Mouse (Mus musculus) gonadal fat pad, adult 2 months (tissue): ENCODE results near the gene Tmem95. TPM values are rescaled to one million over a fixed set of nuclear protein-coding genes. Genes with fewer than 3 reads are reported as not detected.
A peak's percentile ranks its signal among the peaks of the same experiment; 100 is the strongest.

Source experiments
- DNase-seq: peaks from one replicate; pipeline ENCODE4 v3.0.0-alpha.2; 2012; ENCODE audit warnings: low read depth
- polyA plus RNA-seq: library from polyadenylated mRNA; depleted of rRNA; stranded (reverse); fragments of >200 nt; gene quantifications from 2 replicates; pipeline ENCODE4 v1.2.3, GENCODE M21; 2012; rRNA removed

The Tmem95 gene
- polyA plus RNA-seq, 1 experiment = not detected

GRCm38 (mm10) chr11:69848021-69848420 lies 29.8 kb downstream of the Tmem95 start:
- DNase-seq = no peak

GRCm38 (mm10) chr11:69846738-69847688 lies 30.8 kb downstream of the Tmem95 start:
- no peak for DNase-seq

- DNase-seq = peak; percentile 24
Observed at GRCm38 (mm10) chr11:69846198-69846680, 31.6 kb downstream of the Tmem95 start, which contains the start of gene Plscr3. Plscr3 (plus strand) TSS chr11:69846376.

GRCm38 (mm10) chr11:69838714-69839104 lies 39.1 kb downstream of the Tmem95 start:
- no peak for DNase-seq

- DNase-seq = peak; percentile 88
Observed at GRCm38 (mm10) chr11:69837952-69838713, 39.7 kb downstream of the Tmem95 start, which contains the start of gene Tmem256. Tmem256 (plus strand) TSS chr11:69838514.

GRCm38 (mm10) chr11:69837604-69837951 lies 40.2 kb downstream of the Tmem95 start, which contains the start of gene Nlgn2:
Nlgn2 (minus strand) TSS chr11:69837784.
- no peak for DNase-seq

- DNase-seq = no peak
Observed at GRCm38 (mm10) chr11:69836703-69837576, 40.9 kb downstream of the Tmem95 start.

- no peak for DNase-seq
Observed at GRCm38 (mm10) chr11:69835966-69836335, 41.9 kb downstream of the Tmem95 start.

GRCm38 (mm10) chr11:69835326-69835965 lies 42.4 kb downstream of the Tmem95 start:
- DNase-seq = no peak

- DNase-seq = no peak
Observed at GRCm38 (mm10) chr11:69834001-69834549, 43.7 kb downstream of the Tmem95 start.

GRCm38 (mm10) chr11:69833554-69833953 lies 44.3 kb downstream of the Tmem95 start:
- DNase-seq = no peak

GRCm38 (mm10) chr11:69828832-69829231 lies 49.0 kb downstream of the Tmem95 start:
- no peak for DNase-seq

Other genes starting within 250 kb of the Tmem95 start
- gene Fxr2, start 245.0 kb downstream of the Tmem95 start, polyA plus RNA-seq = 69.7 and 80.8 TPM in 2 replicates
- 1.9 and 2.4 TPM in 2 replicates for gene Sox15, start 222.7 kb downstream of the Tmem95 start, polyA plus RNA-seq
- gene Mpdu1, start 215.4 kb downstream of the Tmem95 start, polyA plus RNA-seq = 118 and 159 TPM in 2 replicates
- gene Cd68, start 211.9 kb downstream of the Tmem95 start, polyA plus RNA-seq = 31.8 and 35.9 TPM in 2 replicates
- gene Eif4a1, start 205.6 kb downstream of the Tmem95 start, polyA plus RNA-seq = 311 and 352 TPM in 2 replicates
- gene Senp3, start 195.9 kb downstream of the Tmem95 start, polyA plus RNA-seq = 58.7 and 72.4 TPM in 2 replicates
- gene Tnfsf13, start 192.2 kb downstream of the Tmem95 start, polyA plus RNA-seq = 4.6 and 4.7 TPM in 2 replicates
- gene Tnfsf12, start 182.2 kb downstream of the Tmem95 start, polyA plus RNA-seq = 21.3 and 27.6 TPM in 2 replicates
- gene Tnfsfm13, start 181.9 kb downstream of the Tmem95 start, polyA plus RNA-seq = 4.2 and 4.9 TPM in 2 replicates
- 18.5 and 48.2 TPM in 2 replicates for gene Polr2a, start 119.4 kb downstream of the Tmem95 start, polyA plus RNA-seq
- 0.22 and 0.51 TPM in 2 replicates for gene Slc35g3, start 116.0 kb downstream of the Tmem95 start, polyA plus RNA-seq
- 30.6 and 32.9 TPM in 2 replicates for gene Zbtb4, start 112.1 kb downstream of the Tmem95 start, polyA plus RNA-seq
- gene Chrnb1, start 82.1 kb downstream of the Tmem95 start, polyA plus RNA-seq = 15.3 and 18.3 TPM in 2 replicates
- gene Fgf11, start 76.2 kb downstream of the Tmem95 start, polyA plus RNA-seq = 6.9 and 7.7 TPM in 2 replicates
- gene Tmem102, start 72.4 kb downstream of the Tmem95 start, polyA plus RNA-seq = 12.9 and 20.5 TPM in 2 replicates
- gene Gm39566, start 62.7 kb downstream of the Tmem95 start, polyA plus RNA-seq = 0.18 and 0.47 TPM in 2 replicates
- 6.8 and 9.8 TPM in 2 replicates for gene Spem2, start 59.6 kb downstream of the Tmem95 start, polyA plus RNA-seq
- 11.3 and 16.5 TPM in 2 replicates for gene Spem1, start 55.8 kb downstream of the Tmem95 start, polyA plus RNA-seq
- gene Nlgn2, start 40.2 kb downstream of the Tmem95 start, polyA plus RNA-seq = 19.0 and 23.8 TPM in 2 replicates
- gene Tmem256, start 39.5 kb downstream of the Tmem95 start, polyA plus RNA-seq = 179 and 279 TPM in 2 replicates
- gene Plscr3, start 31.6 kb downstream of the Tmem95 start, polyA plus RNA-seq = 60.4 and 66.9 TPM in 2 replicates
- gene Tnk1, start 19.3 kb downstream of the Tmem95 start, polyA plus RNA-seq = 26.0 and 32.5 TPM in 2 replicates
- 9.0 and 10.0 TPM in 2 replicates for gene Kctd11, start 3.4 kb upstream of the Tmem95 start, polyA plus RNA-seq
- 37.7 and 38.2 TPM in 2 replicates for gene Acap1, start 17.5 kb upstream of the Tmem95 start, polyA plus RNA-seq
- gene 2810408A11Rik, start 23.0 kb upstream of the Tmem95 start, polyA plus RNA-seq = 5.4 and 5.9 TPM in 2 replicates
- gene Neurl4, start 23.1 kb upstream of the Tmem95 start, polyA plus RNA-seq = 42.3 and 45.0 TPM in 2 replicates
- 56.9 and 61.2 TPM in 2 replicates for gene Gps2, start 35.9 kb upstream of the Tmem95 start, polyA plus RNA-seq
- gene Eif5a, start 43.9 kb upstream of the Tmem95 start, polyA plus RNA-seq = 457 and 520 TPM in 2 replicates
- gene Ybx2, start 57.8 kb upstream of the Tmem95 start, polyA plus RNA-seq = 19.2 and 37.4 TPM in 2 replicates
- gene Slc2a4, start 70.2 kb upstream of the Tmem95 start, polyA plus RNA-seq = 121 and 139 TPM in 2 replicates
- gene Cldn7, start 86.8 kb upstream of the Tmem95 start, polyA plus RNA-seq = 88.4 and 172 TPM in 2 replicates
- gene Ctdnep1, start 103.1 kb upstream of the Tmem95 start, polyA plus RNA-seq = 94.3 and 108 TPM in 2 replicates
- gene Elp5, start 104.5 kb upstream of the Tmem95 start, polyA plus RNA-seq = 60.1 and 80.3 TPM in 2 replicates
- 568 and 793 TPM in 2 replicates for gene Gabarap, start 113.1 kb upstream of the Tmem95 start, polyA plus RNA-seq
- 22.8 and 23.2 TPM in 2 replicates for gene Phf23, start 117.8 kb upstream of the Tmem95 start, polyA plus RNA-seq
- 13.7 and 19.1 TPM in 2 replicates for gene Dvl2, start 122.6 kb upstream of the Tmem95 start, polyA plus RNA-seq
- gene Acadvl, start 137.4 kb upstream of the Tmem95 start, polyA plus RNA-seq = 79.9 and 96.2 TPM in 2 replicates
- 12.8 and 16.6 TPM in 2 replicates for gene Dlg4, start 138.9 kb upstream of the Tmem95 start, polyA plus RNA-seq
- 0.08 and 0.72 TPM in 2 replicates for gene Asgr1, start 176.1 kb upstream of the Tmem95 start, polyA plus RNA-seq
- gene Asgr2, start 214.6 kb upstream of the Tmem95 start, polyA plus RNA-seq = 0.93 and 1.4 TPM in 2 replicates